Mouse (Mus musculus) intestine, embryonic 15.5 days (tissue): Measurements from ENCODE around the gene Scd1. TPM values are rescaled to one million over a fixed set of nuclear protein-coding genes. Genes with fewer than 3 reads are reported as not detected.

Source experiments
- ATAC-seq: fragments of 200-750 bp; cut with Nextera tagmentation; 2 replicates; pipeline ENCODE4 v1.8.0; 2017; ENCODE audit warnings: moderate TSS enrichment, moderate library complexity
- H3K27ac ChIP-seq: fragments of 300-500 bp; sonication (generic); 2 replicates; pipeline ENCODE4 v1.5.1; 2015; ENCODE audit warnings: mild to moderate bottlenecking, inconsistent platforms
- H3K27me3 ChIP-seq: fragments of 300-500 bp; sonication (generic); replicated peaks from 2 replicates; pipeline ENCODE4 v1.6.1; 2015; ENCODE audit warnings: inconsistent platforms
- H3K36me3 ChIP-seq: fragments of 300-500 bp; sonication (generic); 2 replicates; pipeline ENCODE4 v1.6.1; 2015; ENCODE audit warnings: inconsistent platforms
- H3K4me1 ChIP-seq: fragments of 300-500 bp; sonication (generic); replicated peaks from 2 replicates; pipeline ENCODE4 v1.6.1; 2015; ENCODE audit warnings: inconsistent platforms
- H3K4me2 ChIP-seq: fragments of 300-500 bp; sonication (generic); replicated peaks from 2 replicates; pipeline ENCODE4 v1.6.1; 2015; ENCODE audit warnings: mild to moderate bottlenecking, inconsistent platforms
- H3K4me3 ChIP-seq: fragments of 300-500 bp; sonication (generic); replicated peaks from 2 replicates; pipeline ENCODE4 v1.5.1; 2015; ENCODE audit warnings: inconsistent platforms
- H3K9ac ChIP-seq: fragments of 300-500 bp; sonication (generic); 2 replicates; pipeline ENCODE4 v1.6.1; 2015; ENCODE audit warnings: inconsistent platforms
- H3K9me3 ChIP-seq: fragments of 300-500 bp; sonication (generic); 2 replicates; pipeline ENCODE4 v1.6.1; 2016; ENCODE audit warnings: inconsistent platforms
- WGBS: fragments of 180-500 bp; shearing (Covaris S2); methylation state at CpG from one replicate; pipeline ENCODE4 v1.1.7; 2015; 5-methylcytosine and 5-hydroxymethylcytosine counted together
- polyA plus RNA-seq: library from polyadenylated mRNA; unstranded; fragments of >200 nt; fragmentation: Nextera tagmentation; extraction: Ambion mirVana; gene quantifications from 2 replicates; pipeline ENCODE4 v1.2.1, GENCODE M21; 2015

Gene Scd1
- polyA plus RNA-seq, result 5.2 TPM in 2 replicates

GRCm38 (mm10) chr19:44407341-44408222 lies at the start of gene Scd1:
Gene Scd1, minus strand, starts transcription at chr19:44407879.
- no peaks in the 10 kb centered on the region for H3K27me3 ChIP-seq
- peaks cover 4% of the 10 kb centered on the region for H3K4me1 ChIP-seq
- H3K36me3 ChIP-seq, result no peaks in the 10 kb centered on the region
- H3K9ac ChIP-seq, result peak within 1 kb of the TSS; percentile 45
- peak; percentile 91 for ATAC-seq
- H3K4me3 ChIP-seq, result peak within 1 kb of the TSS; percentile 33
- WGBS, result under 1% methylated on average over 32 of the region's 35 CpGs
- peak within 1 kb of the TSS; percentile 91 for H3K4me2 ChIP-seq
- H3K27ac ChIP-seq, result peak within 1 kb of the TSS; percentile 58
- H3K9me3 ChIP-seq, result no peaks in the 10 kb centered on the region

GRCm38 (mm10) chr19:44455356-44455755 lies 47.7 kb upstream of the Scd1 start:
- WGBS, result 55% methylated on average over 8 of the region's 8 CpGs
- Histone ChIP-seq H3K4me3 (no peak overlapping the region), H3K36me3 (no peaks in the 10 kb centered on the region), H3K4me2 (no peak overlapping the region), H3K9me3 (no peaks in the 10 kb centered on the region), H3K27ac (no peak overlapping the region), H3K4me1 (no peaks in the 10 kb centered on the region), H3K9ac (no peak overlapping the region), H3K27me3 (no peaks in the 10 kb centered on the region)
- no peak for ATAC-seq

DNA sequence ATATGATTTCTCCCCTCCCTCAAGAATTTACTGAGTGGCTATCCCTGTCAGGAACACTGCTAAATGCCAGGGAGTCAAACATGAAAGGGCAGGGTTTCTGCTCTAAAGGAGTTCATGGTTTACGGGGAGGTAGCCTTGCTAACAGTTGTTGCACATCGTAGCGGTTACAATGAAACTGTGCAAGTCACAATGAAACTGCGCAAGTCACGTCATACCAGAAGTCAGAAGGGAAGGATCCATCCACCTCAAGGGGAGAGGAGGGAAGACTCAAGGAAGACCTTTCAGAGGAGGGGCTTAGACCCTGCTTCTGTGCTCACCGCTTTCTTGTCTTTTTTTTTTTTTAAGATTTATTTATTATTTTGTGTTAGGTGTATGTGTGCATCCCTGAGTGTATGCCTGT lies 47.2 kb upstream of the Scd1 start:
- Histone ChIP-seq H3K27me3 (no peaks in the 10 kb centered on the region), H3K9me3 (no peaks in the 10 kb centered on the region), H3K27ac (no peak overlapping the region), H3K36me3 (no peaks in the 10 kb centered on the region), H3K4me1 (no peaks in the 10 kb centered on the region), H3K4me2 (no peak overlapping the region), H3K4me3 (no peak overlapping the region), H3K9ac (no peak overlapping the region)
- ATAC-seq, result no peak
- 81% methylated on average over 6 of the region's 6 CpGs for WGBS

GRCm38 (mm10) chr19:44447927-44448326 lies 40.2 kb upstream of the Scd1 start:
- H3K27me3 ChIP-seq, result no peaks in the 10 kb centered on the region
- no peak overlapping the region for H3K4me2 ChIP-seq
- H3K9ac ChIP-seq, result no peak overlapping the region
- WGBS, result 81% methylated on average over 4 of the region's 4 CpGs
- no peaks in the 10 kb centered on the region for H3K36me3 ChIP-seq
- H3K9me3 ChIP-seq, result no peaks in the 10 kb centered on the region
- no peak overlapping the region for H3K4me3 ChIP-seq
- H3K4me1 ChIP-seq, result no peaks in the 10 kb centered on the region
- no peak overlapping the region for H3K27ac ChIP-seq
- ATAC-seq, result no peak

- Histone ChIP-seq H3K4me3 (no peak overlapping the region), H3K27ac (no peak overlapping the region), H3K4me2 (no peak overlapping the region), H3K27me3 (no peaks in the 10 kb centered on the region), H3K9me3 (no peaks in the 10 kb centered on the region), H3K9ac (no peak overlapping the region), H3K36me3 (no peaks in the 10 kb centered on the region), H3K4me1 (no peaks in the 10 kb centered on the region)
- WGBS, result 78% methylated on average over 3 of the region's 3 CpGs
- ATAC-seq, result no peak
These were observed 38.1 kb upstream of the Scd1 start for GRCm38 (mm10) chr19:44445755-44446154.

- no peak overlapping the region for H3K9ac ChIP-seq
- no peaks in the 10 kb centered on the region for H3K4me1 ChIP-seq
- no peak overlapping the region for H3K27ac ChIP-seq
- H3K4me2 ChIP-seq, result no peak overlapping the region
- H3K27me3 ChIP-seq, result no peaks in the 10 kb centered on the region
- no peak for ATAC-seq
- no peaks in the 10 kb centered on the region for H3K9me3 ChIP-seq
- H3K4me3 ChIP-seq, result no peak overlapping the region
- H3K36me3 ChIP-seq, result no peaks in the 10 kb centered on the region
- 27% methylated on average over 4 of the region's 4 CpGs for WGBS
These were observed 31.6 kb upstream of the Scd1 start for GRCm38 (mm10) chr19:44439302-44439701.

- ATAC-seq, result no peak
- no peak overlapping the region for H3K9ac ChIP-seq
- no peaks in the 10 kb centered on the region for H3K9me3 ChIP-seq
- H3K4me2 ChIP-seq, result no peak overlapping the region
- no peak overlapping the region for H3K4me3 ChIP-seq
- 61% methylated on average over 6 of the region's 6 CpGs for whole genome bisulfite sequencing
- no peak overlapping the region for H3K27ac ChIP-seq
- H3K4me1 ChIP-seq, result no peaks in the 10 kb centered on the region
- H3K27me3 ChIP-seq, result no peaks in the 10 kb centered on the region
- H3K36me3 ChIP-seq, result no peaks in the 10 kb centered on the region
These were observed 30.3 kb upstream of the Scd1 start for GRCm38 (mm10) chr19:44437975-44438374.

- H3K36me3 ChIP-seq, result no peaks in the 10 kb centered on the region
- no peak for ATAC-seq
These were observed 24.4 kb upstream of the Scd1 start for GRCm38 (mm10) chr19:44432084-44432483.

DNA sequence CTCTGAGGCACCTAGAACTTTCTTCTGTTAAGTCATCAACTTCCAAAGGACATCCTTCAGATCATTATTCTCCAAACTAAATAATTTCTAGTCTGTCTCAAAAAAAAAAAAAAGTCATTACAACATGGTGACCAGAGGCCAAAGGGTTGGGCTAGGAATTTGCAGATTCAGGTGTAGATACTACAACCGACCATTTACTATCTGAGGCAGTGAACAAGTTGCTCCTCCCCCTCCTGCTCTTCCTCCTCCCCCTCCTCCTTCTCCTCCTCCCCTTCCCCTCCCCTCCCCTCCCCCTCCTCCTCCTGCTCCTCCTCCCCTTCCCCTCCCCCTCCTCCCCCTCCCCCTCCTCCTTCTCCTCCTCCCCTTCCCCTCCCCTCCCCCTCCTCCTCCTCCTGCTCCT lies 20.0 kb upstream of the Scd1 start:
- H3K27me3 ChIP-seq, result no peaks in the 10 kb centered on the region
- no peak overlapping the region for H3K9ac ChIP-seq
- no peaks in the 10 kb centered on the region for H3K4me1 ChIP-seq
- no peak overlapping the region for H3K27ac ChIP-seq
- H3K4me2 ChIP-seq, result no peak overlapping the region
- H3K36me3 ChIP-seq, result no peaks in the 10 kb centered on the region
- H3K4me3 ChIP-seq, result no peak overlapping the region
- 71% methylated on average over 1 of the region's 1 CpGs for WGBS
- no peaks in the 10 kb centered on the region for H3K9me3 ChIP-seq
- ATAC-seq, result no peak

More at GRCm38 (mm10) chr19:44432084-44432483, 24.4 kb upstream of the Scd1 start:
- H3K4me1 ChIP-seq, result no peaks in the 10 kb centered on the region
- no peak overlapping the region for H3K27ac ChIP-seq
- H3K4me3 ChIP-seq, result no peak overlapping the region
- H3K27me3 ChIP-seq, result no peaks in the 10 kb centered on the region
- no peaks in the 10 kb centered on the region for H3K9me3 ChIP-seq
- 79% methylated on average over 5 of the region's 5 CpGs for WGBS
- H3K9ac ChIP-seq, result no peak overlapping the region
- H3K4me2 ChIP-seq, result no peak overlapping the region

- ATAC-seq, result no peak
- H3K36me3 ChIP-seq, result no peaks in the 10 kb centered on the region
- 73% methylated on average over 8 of the region's 8 CpGs for WGBS
These were observed 14.5 kb upstream of the Scd1 start for GRCm38 (mm10) chr19:44422051-44422631.

GRCm38 (mm10) chr19:44419530-44419929 lies 11.9 kb upstream of the Scd1 start:
- no peaks in the 10 kb centered on the region for H3K4me1 ChIP-seq
- no peaks in the 10 kb centered on the region for H3K27me3 ChIP-seq
- no peak for ATAC-seq
- H3K36me3 ChIP-seq, result no peaks in the 10 kb centered on the region
- no peak overlapping the region for H3K4me3 ChIP-seq
- H3K27ac ChIP-seq, result no peak overlapping the region
- no peak overlapping the region for H3K9ac ChIP-seq
- 54% methylated on average over 11 of the region's 11 CpGs for WGBS
- no peaks in the 10 kb centered on the region for H3K9me3 ChIP-seq
- no peak overlapping the region for H3K4me2 ChIP-seq

More at GRCm38 (mm10) chr19:44422051-44422631, 14.5 kb upstream of the Scd1 start:
- H3K4me2 ChIP-seq, result no peak overlapping the region
- H3K27me3 ChIP-seq, result no peaks in the 10 kb centered on the region
- no peak overlapping the region for H3K9ac ChIP-seq
- H3K4me1 ChIP-seq, result no peaks in the 10 kb centered on the region
- H3K9me3 ChIP-seq, result no peaks in the 10 kb centered on the region
- no peak overlapping the region for H3K27ac ChIP-seq
- H3K4me3 ChIP-seq, result no peak overlapping the region

DNA sequence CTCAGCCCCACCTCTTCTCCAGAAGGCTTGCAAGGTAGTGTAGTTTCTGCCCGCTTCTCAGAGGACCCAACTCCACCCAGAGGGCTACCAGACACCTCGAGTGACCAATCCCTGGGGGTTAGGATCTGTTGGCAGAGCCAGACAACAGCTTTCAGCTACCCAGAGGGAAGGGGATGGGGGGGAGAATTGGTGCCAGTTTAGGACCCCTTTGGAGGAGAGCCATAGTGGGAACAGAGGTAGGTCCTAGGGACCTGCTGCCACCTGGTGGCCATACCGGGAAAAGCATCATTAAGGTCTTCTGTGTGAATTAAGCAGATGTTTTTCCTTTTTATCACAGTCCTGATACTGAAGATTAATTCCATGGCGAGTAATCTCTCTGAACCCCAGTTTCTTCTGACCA lies 11.3 kb upstream of the Scd1 start:
- H3K36me3 ChIP-seq, result no peaks in the 10 kb centered on the region
- H3K27me3 ChIP-seq, result no peaks in the 10 kb centered on the region
- H3K4me2 ChIP-seq, result no peak overlapping the region
- H3K4me3 ChIP-seq, result no peak overlapping the region
- H3K4me1 ChIP-seq, result no peaks in the 10 kb centered on the region
- no peaks in the 10 kb centered on the region for H3K9me3 ChIP-seq
- H3K27ac ChIP-seq, result no peak overlapping the region
- ATAC-seq, result 0 out of 2 replicates have a peak, but pooled peaks have one; percentile 36
- 21% methylated on average over 4 of the region's 4 CpGs for WGBS
- no peak overlapping the region for H3K9ac ChIP-seq
